Mouse (Mus musculus): ENCODE measurements around the gene Bcas2. TPM values are rescaled to one million over a fixed set of nuclear protein-coding genes. Genes with fewer than 3 reads are reported as not detected.
"Not testable (repeated sequence)": the region's sequence is repeated elsewhere in the genome, so short reads cannot be mapped to it uniquely, and the experiment has no call there.

Bcas2 gene
- polyA plus RNA-seq, 1 experiment from 2014 or later, result 210 TPM

DNA sequence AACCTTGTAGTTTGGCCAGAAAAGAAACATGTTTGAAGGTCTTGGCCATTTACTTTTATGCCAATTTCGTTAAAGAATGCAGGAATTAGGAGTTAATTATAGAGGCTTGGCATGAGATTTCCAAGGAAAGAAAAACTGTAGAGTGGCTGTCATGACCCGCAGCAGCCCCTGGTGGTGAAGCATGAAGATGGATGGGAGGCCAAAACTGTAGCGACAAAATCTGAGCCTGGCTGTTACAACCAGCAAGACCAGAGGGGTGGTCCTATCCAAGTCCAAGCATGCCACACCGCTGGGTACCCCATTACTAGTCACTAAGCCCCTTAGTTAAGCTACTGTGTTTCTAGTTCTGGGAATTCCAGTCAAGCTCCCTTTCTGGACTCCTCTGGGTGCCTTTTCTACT is 9.7 kb downstream of the Bcas2 start:
- H3K9me3 ChIP-seq (ENCODE audit: control insufficient read depth, low read length), result no peaks in the 10 kb centered on the region
- H3K4me2 ChIP-seq (ENCODE audit: low read depth), result no peak overlapping the region
- ATAC-seq (ENCODE audit: insufficient read depth, low FRiP score, low TSS enrichment), result no peak
- no peak overlapping the region for H3K27ac ChIP-seq (ENCODE audit: low read depth, low read length)
- no peaks in the 10 kb centered on the region; the same call in none of the 2 replicates for H3K36me3 ChIP-seq (ENCODE audit: control insufficient read depth, insufficient read depth, low read length)
- H3K9ac ChIP-seq (ENCODE audit: low read length), result no peak overlapping the region
- H3K27me3 ChIP-seq (ENCODE audit: control insufficient read depth, insufficient read depth, low read length), result no peaks in the 10 kb centered on the region
- no peaks in the 10 kb centered on the region for H3K4me1 ChIP-seq (ENCODE audit: control insufficient read depth, insufficient read depth, low read length)
- 56% methylated on average over 4 of the region's 4 CpGs for WGBS
- no peak for DNase-seq (ENCODE audit: low spot score)
- H3K4me3 ChIP-seq (ENCODE audit: low read depth, low read length), result no peak overlapping the region

DNA sequence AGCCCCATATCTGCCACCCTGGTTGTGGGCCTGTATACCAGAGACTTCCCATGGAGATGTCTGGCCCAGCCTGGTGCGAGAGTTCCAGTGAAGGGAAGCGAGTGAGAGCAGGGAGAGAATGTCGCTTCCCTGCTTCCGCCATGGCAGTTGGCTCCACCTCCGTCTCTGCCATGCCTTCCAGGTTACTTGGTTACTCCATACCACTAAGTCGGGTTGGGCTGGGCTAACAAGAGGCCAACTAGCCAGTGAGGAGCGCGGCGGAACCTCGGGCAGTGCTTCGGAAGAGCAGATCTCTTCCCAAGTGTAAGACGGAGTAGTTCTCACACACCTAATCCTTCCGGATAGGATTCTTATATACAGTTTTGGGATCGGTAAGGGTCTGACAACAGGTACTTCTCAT is 11.4 kb downstream of the Bcas2 start:
- H3K27me3 ChIP-seq (ENCODE audit: control insufficient read depth, insufficient read depth, low read length), result no peaks in the 10 kb centered on the region
- WGBS, result 83% methylated on average over 14 of the region's 14 CpGs
- no peak overlapping the region for H3K4me3 ChIP-seq (ENCODE audit: low read depth, low read length)
- no peak overlapping the region for H3K27ac ChIP-seq (ENCODE audit: low read depth, low read length)
- no peak overlapping the region for H3K9ac ChIP-seq (ENCODE audit: low read length)
- H3K4me2 ChIP-seq (ENCODE audit: low read depth), result no peak overlapping the region
- ATAC-seq (ENCODE audit: insufficient read depth, low FRiP score, low TSS enrichment) (no peak), DNase-seq (ENCODE audit: low spot score) (no peak)
- no peaks in the 10 kb centered on the region for H3K4me1 ChIP-seq (ENCODE audit: control insufficient read depth, insufficient read depth, low read length)
- no peaks in the 10 kb centered on the region; the same call in 1 of the 2 replicates for H3K36me3 ChIP-seq (ENCODE audit: control insufficient read depth, insufficient read depth, low read length)
- no peaks in the 10 kb centered on the region for H3K9me3 ChIP-seq (ENCODE audit: control insufficient read depth, low read length)

DNA sequence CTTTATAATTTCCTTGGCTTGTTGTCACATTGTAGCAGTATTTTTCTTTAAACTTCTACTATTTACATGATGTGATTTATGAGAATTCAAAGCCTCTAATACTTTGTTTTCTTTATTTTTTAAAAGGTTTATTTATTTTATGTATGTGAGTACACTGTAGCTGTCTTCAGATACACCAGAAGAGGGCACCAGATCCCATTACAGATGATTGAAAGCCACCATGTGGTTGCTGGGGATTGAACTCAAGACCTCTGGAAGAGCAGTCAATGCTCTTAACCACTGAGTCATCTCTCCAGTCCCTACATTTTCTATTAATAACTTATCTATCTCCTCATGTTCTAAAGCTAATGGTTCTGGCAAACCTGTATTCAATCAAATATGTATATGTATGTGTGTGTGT is 13.0 kb downstream of the Bcas2 start:
- not testable (repeated sequence) for H3K9me3 ChIP-seq (ENCODE audit: control insufficient read depth, low read length)

DNA sequence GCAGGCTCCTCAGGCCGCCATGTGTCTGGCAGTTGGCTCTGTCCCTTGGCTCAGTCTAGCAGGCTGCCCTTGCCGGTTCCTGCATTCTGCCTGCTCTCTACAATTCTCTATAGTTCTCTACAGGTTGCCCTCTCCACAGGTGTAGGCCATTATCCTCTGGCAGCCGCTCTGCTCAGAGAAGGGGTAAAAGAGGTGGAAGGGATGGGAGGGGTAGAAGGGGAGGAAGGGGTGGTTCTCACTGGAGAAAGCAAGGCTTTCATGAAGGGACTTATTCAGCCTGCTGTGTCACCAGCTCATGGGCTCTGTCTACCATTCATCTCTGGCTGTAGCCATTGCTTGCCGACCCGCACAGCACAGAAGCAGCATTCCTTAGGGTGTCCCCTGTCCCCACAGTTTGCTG is 17.0 kb downstream of the Bcas2 start:
- H3K4me1 ChIP-seq (ENCODE audit: control insufficient read depth, insufficient read depth, low read length), result no peaks in the 10 kb centered on the region
- H3K36me3 ChIP-seq (ENCODE audit: control insufficient read depth, insufficient read depth, low read length), result no peaks in the 10 kb centered on the region
- no peaks in the 10 kb centered on the region for H3K27me3 ChIP-seq (ENCODE audit: control insufficient read depth, insufficient read depth, low read length)
- no peak overlapping the region for H3K4me3 ChIP-seq (ENCODE audit: low read depth, low read length)
- no peak overlapping the region for H3K27ac ChIP-seq (ENCODE audit: low read depth, low read length)
- H3K9me3 ChIP-seq (ENCODE audit: control insufficient read depth, low read length), result no peaks in the 10 kb centered on the region
- WGBS, result 64% methylated on average over 5 of the region's 5 CpGs
- no peak overlapping the region for H3K9ac ChIP-seq (ENCODE audit: low read length)
- no peak for ATAC-seq (ENCODE audit: insufficient read depth, low FRiP score, low TSS enrichment)
- DNase-seq (ENCODE audit: low spot score), result no peak
- H3K4me2 ChIP-seq (ENCODE audit: low read depth), result no peak overlapping the region

More for the DNA sequence above, 13.0 kb downstream of the Bcas2 start:
- not testable (repeated sequence) for H3K36me3 ChIP-seq (ENCODE audit: control insufficient read depth, insufficient read depth, low read length); H3K4me3 ChIP-seq (ENCODE audit: low read depth, low read length); DNase-seq (ENCODE audit: low spot score); H3K4me2 ChIP-seq (ENCODE audit: low read depth); H3K4me1 ChIP-seq (ENCODE audit: control insufficient read depth, insufficient read depth, low read length); H3K9ac ChIP-seq (ENCODE audit: low read length); H3K27me3 ChIP-seq (ENCODE audit: control insufficient read depth, insufficient read depth, low read length); ATAC-seq (ENCODE audit: insufficient read depth, low FRiP score, low TSS enrichment); H3K27ac ChIP-seq (ENCODE audit: low read depth, low read length)

DNA sequence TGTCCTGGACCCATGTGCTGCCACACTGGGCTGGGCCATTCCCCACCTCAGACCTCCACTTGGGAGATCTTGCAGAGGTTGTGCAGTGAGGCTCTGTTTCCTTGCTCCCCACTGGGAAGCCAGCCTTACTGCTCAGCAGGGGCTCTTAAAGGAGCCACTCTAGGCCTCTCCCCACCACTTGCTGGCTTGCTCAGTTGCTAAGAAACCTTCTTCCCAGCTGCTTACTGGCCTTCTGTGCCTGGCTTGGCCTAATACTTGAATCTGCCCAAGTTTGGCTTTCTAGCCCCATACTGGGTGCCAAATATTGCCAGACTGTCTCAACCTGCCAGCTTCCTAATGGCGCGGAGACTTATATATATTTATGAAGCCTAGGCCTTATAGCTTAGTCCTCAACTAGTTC is 17.4 kb downstream of the Bcas2 start:
- no peaks in the 10 kb centered on the region for H3K4me1 ChIP-seq (ENCODE audit: control insufficient read depth, insufficient read depth, low read length)
- WGBS, result 81% methylated on average over 2 of the region's 2 CpGs
- H3K9me3 ChIP-seq (ENCODE audit: control insufficient read depth, low read length), result no peaks in the 10 kb centered on the region

DNA sequence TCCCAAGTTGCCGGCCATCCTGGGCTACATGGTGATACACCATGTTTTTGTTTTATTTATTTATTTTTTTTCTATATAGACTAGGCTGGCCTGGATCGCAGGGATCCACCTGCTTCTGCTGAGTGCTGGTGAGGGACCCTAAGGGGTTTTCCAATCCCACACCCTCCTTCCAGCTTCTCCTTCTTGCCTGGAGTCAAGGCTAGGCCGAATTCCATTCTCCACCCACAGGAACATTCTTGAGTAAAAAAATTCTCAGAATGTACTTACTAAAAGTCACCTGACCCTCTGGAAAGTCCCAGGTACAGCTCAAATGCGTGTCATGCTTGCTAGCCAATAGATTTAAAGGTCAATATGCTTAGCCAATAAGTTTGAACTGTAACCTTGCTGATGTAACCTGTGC is 20.7 kb downstream of the Bcas2 start:
- DNase-seq (ENCODE audit: low spot score) (no peak), ATAC-seq (ENCODE audit: insufficient read depth, low FRiP score, low TSS enrichment) (no peak)
- 90% methylated on average over 4 of the region's 4 CpGs for WGBS
- no peak overlapping the region for H3K4me2 ChIP-seq (ENCODE audit: low read depth)
- H3K9me3 ChIP-seq (ENCODE audit: control insufficient read depth, low read length), result no peaks in the 10 kb centered on the region
- H3K9ac ChIP-seq (ENCODE audit: low read length), result no peak overlapping the region
- no peaks in the 10 kb centered on the region for H3K27me3 ChIP-seq (ENCODE audit: control insufficient read depth, insufficient read depth, low read length)
- no peak overlapping the region for H3K27ac ChIP-seq (ENCODE audit: low read depth, low read length)
- H3K36me3 ChIP-seq (ENCODE audit: control insufficient read depth, insufficient read depth, low read length), result no peaks in the 10 kb centered on the region
- no peak overlapping the region for H3K4me3 ChIP-seq (ENCODE audit: low read depth, low read length)
- no peaks in the 10 kb centered on the region for H3K4me1 ChIP-seq (ENCODE audit: control insufficient read depth, insufficient read depth, low read length)

More for the DNA sequence above, 17.4 kb downstream of the Bcas2 start:
- H3K4me2 ChIP-seq (ENCODE audit: low read depth), result no peak overlapping the region
- H3K36me3 ChIP-seq (ENCODE audit: control insufficient read depth, insufficient read depth, low read length), result no peaks in the 10 kb centered on the region
- H3K27me3 ChIP-seq (ENCODE audit: control insufficient read depth, insufficient read depth, low read length), result no peaks in the 10 kb centered on the region
- H3K9ac ChIP-seq (ENCODE audit: low read length), result no peak overlapping the region
- ATAC-seq (ENCODE audit: insufficient read depth, low FRiP score, low TSS enrichment) (no peak), DNase-seq (ENCODE audit: low spot score) (no peak)
- no peak overlapping the region for H3K4me3 ChIP-seq (ENCODE audit: low read depth, low read length)
- H3K27ac ChIP-seq (ENCODE audit: low read depth, low read length), result no peak overlapping the region

DNA sequence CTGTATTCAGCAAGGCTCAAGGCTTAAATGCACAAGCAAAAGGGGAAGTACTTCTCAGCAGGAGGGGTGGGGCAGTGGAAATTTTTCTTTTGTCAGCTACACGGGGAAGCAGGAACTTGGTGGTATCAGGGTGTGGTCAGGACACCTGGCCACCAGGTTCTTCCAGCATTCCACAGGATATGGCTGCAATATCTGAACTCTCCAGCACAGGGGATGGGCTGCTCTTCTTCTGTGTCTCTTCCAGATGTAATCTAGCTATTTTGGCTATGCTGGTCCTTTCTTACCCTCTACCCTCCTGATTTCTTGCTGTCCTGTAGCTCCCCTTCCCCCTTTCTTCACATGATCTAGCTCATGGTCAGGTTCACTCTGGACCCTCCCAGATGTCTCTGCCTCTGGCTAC is 21.7 kb downstream of the Bcas2 start:
- Histone ChIP-seq H3K9ac (ENCODE audit: low read length) (no peak overlapping the region), H3K4me3 (ENCODE audit: low read depth, low read length) (no peak overlapping the region), H3K27me3 (ENCODE audit: control insufficient read depth, insufficient read depth, low read length) (no peaks in the 10 kb centered on the region), H3K4me1 (ENCODE audit: control insufficient read depth, insufficient read depth, low read length) (no peaks in the 10 kb centered on the region), H3K36me3 (ENCODE audit: control insufficient read depth, insufficient read depth, low read length) (no peaks in the 10 kb centered on the region), H3K4me2 (ENCODE audit: low read depth) (no peak overlapping the region), H3K9me3 (ENCODE audit: control insufficient read depth, low read length) (no peaks in the 10 kb centered on the region), H3K27ac (ENCODE audit: low read depth, low read length) (no peak overlapping the region)
- 95% methylated on average over 1 of the region's 1 CpGs for WGBS
- ATAC-seq (ENCODE audit: insufficient read depth, low FRiP score, low TSS enrichment) (no peak), DNase-seq (ENCODE audit: low spot score) (no peak)

DNA sequence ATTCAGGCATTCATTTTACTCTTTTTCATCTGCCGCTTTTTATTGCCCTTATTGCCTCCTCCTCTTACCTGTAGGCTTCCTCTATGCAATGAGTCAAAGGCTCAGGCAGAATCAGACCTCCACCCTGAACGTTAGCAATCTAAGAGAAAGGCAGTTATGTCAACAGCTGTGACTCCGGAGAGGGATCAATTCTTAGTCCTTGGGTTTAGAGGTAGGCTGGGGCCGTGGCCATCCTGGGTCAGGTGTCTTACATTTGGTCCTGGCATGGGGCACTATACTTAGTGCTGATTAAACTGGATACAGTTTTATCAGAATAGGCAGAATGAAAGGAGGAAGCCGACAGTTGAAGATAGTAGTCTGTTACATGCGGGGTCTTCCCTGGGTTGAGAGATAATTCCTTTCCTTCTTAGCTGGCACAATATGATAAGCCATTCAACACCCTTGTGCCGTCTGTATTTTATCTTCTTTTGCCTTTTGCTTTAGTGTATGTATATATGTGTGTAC is 24.9 kb downstream of the Bcas2 start:
- ATAC-seq (ENCODE audit: insufficient read depth, low FRiP score, low TSS enrichment) (no peak), DNase-seq (ENCODE audit: low spot score) (no peak)
- Histone ChIP-seq H3K4me2 (ENCODE audit: low read depth) (no peak overlapping the region), H3K36me3 (ENCODE audit: control insufficient read depth, insufficient read depth, low read length) (no peaks in the 10 kb centered on the region), H3K27me3 (ENCODE audit: control insufficient read depth, insufficient read depth, low read length) (no peaks in the 10 kb centered on the region), H3K9ac (ENCODE audit: low read length) (no peak overlapping the region), H3K27ac (ENCODE audit: low read depth, low read length) (no peak overlapping the region), H3K4me1 (ENCODE audit: control insufficient read depth, insufficient read depth, low read length) (no peaks in the 10 kb centered on the region), H3K4me3 (ENCODE audit: low read depth, low read length) (no peak overlapping the region), H3K9me3 (ENCODE audit: control insufficient read depth, low read length) (no peaks in the 10 kb centered on the region)
- WGBS, result 85% methylated on average over 7 of the region's 7 CpGs

DNA sequence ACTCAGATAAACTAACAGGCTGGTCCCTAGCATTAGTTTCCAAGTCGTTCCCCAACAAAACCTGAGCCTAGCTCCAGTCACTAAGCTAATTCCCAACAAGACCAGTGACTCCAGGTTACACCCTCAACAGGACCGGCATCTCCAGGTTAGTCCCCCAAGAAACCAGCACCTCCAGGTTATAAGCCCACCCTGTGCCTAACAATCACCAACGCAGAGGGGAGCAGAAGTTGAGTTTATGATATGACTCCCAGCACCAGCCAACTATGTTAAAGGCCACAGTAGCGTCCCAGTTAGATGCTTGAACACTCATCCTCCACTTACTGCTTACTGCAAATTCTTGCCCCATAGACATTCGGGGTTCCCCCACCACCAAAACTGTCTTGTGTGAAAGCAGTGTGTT is 27.9 kb downstream of the Bcas2 start:
- Histone ChIP-seq H3K4me1 (ENCODE audit: control insufficient read depth, insufficient read depth, low read length) (no peaks in the 10 kb centered on the region), H3K27me3 (ENCODE audit: control insufficient read depth, insufficient read depth, low read length) (no peaks in the 10 kb centered on the region), H3K9me3 (ENCODE audit: control insufficient read depth, low read length) (no peaks in the 10 kb centered on the region), H3K27ac (ENCODE audit: low read depth, low read length) (no peak overlapping the region), H3K4me3 (ENCODE audit: low read depth, low read length) (no peak overlapping the region), H3K36me3 (ENCODE audit: control insufficient read depth, insufficient read depth, low read length) (no peaks in the 10 kb centered on the region), H3K9ac (ENCODE audit: low read length) (no peak overlapping the region), H3K4me2 (ENCODE audit: low read depth) (no peak overlapping the region)
- WGBS, result 89% methylated on average over 5 of the region's 5 CpGs
- ATAC-seq (ENCODE audit: insufficient read depth, low FRiP score, low TSS enrichment), result no peak
- DNase-seq (ENCODE audit: low spot score), result no peak
